Comparison of ENCODE assay signal across 15 mouse cellular contexts in genomic region chr7:19952320-19952986, GRCm38 (mm10). TPM values are rescaled to one million over a fixed set of nuclear protein-coding genes. Genes with fewer than 3 reads are reported as not detected.
A peak's percentile ranks its signal among the peaks of the same experiment; 100 is the strongest.
DNase-seq lines count a peak whose midpoint lies in the region; ATAC-seq lines count a peak whose summit lies in the region.
"Had no signal": no experiment of that assay in that cellular context is flagged by ENCODE, and none has a peak within 500 bp of the region (broad histone marks: within the 10 kb centered on the region; RNA-seq: fewer than 3 reads in every experiment).

No protein-coding gene starts in this region.

- H3K27me3 ChIP-seq in midbrain, embryonic 10.5 days (ENCODE audit: low read depth, poor library complexity, severe bottlenecking) = no peaks in the 10 kb centered on the region
- no peaks in the 10 kb centered on the region for H3K27me3 ChIP-seq in midbrain, embryonic 14.5 days (ENCODE audit: control insufficient read depth, insufficient read depth, low read length)
- H3K27me3 ChIP-seq in stomach, embryonic 16.5 days (ENCODE audit: control insufficient read depth, insufficient read depth, low read length) = no peaks in the 10 kb centered on the region
- H3K27me3 ChIP-seq in limb, embryonic 10.5 days (ENCODE audit: low read depth, poor library complexity, severe bottlenecking) = no peaks in the 10 kb centered on the region
- H3K27me3 ChIP-seq: hindbrain, embryonic 15.5 days had no signal

- peak overlapping the region; percentile 76 for H3K27ac ChIP-seq in midbrain, embryonic 10.5 days (replicated peaks)
- H3K27ac ChIP-seq in midbrain, embryonic 14.5 days (replicated peaks; ENCODE audit: low read depth, low read length) = no peak overlapping the region
- no peak overlapping the region for H3K27ac ChIP-seq in stomach, embryonic 16.5 days (ENCODE audit: low read length)
- H3K27ac ChIP-seq in limb, embryonic 10.5 days = no peak overlapping the region
- H3K27ac ChIP-seq: embryonic facial prominence, embryonic 10.5 days; heart, adult 2 months; hindbrain, embryonic 15.5 days had no signal

- no peak overlapping the region for H3K4me2 ChIP-seq in midbrain, embryonic 14.5 days (ENCODE audit: low read length)
- H3K4me2 ChIP-seq in stomach, embryonic 16.5 days (ENCODE audit: low read depth, low read length) = no peak overlapping the region
- H3K4me2 ChIP-seq: hindbrain, embryonic 15.5 days had no signal

- peak; percentile 74 for DNase-seq in midbrain, embryonic 10.5 days (ENCODE audit: low spot score)
- DNase-seq in midbrain, embryonic 14.5 days = no peak
- DNase-seq in adrenal gland, adult 8-10 months = peak; percentile 48
- DNase-seq in fibroblast of lung, adult 2 months (ENCODE audit: low read depth) = peak; percentile 60
- no peak for DNase-seq in gastrocnemius, postnatal 25 days
- no peak for DNase-seq in limb, embryonic 10.5 days (ENCODE audit: low spot score)
- DNase-seq: heart, adult 2 months; lung, adult 2 months; right cerebral cortex, postnatal 25 days; thymus, adult 2 months had no signal

- no peak for ATAC-seq in midbrain, embryonic 14.5 days (ENCODE audit: low FRiP score, low TSS enrichment)
- peak; percentile 44; the same call in 1 of the 2 replicates for ATAC-seq in stomach, embryonic 16.5 days (ENCODE audit: insufficient read depth, low FRiP score)
- ATAC-seq: forebrain, embryonic 16.5 days had no signal

- H3K4me1 ChIP-seq in midbrain, embryonic 10.5 days = peaks cover 29% of the 10 kb centered on the region
- H3K4me1 ChIP-seq in midbrain, embryonic 14.5 days (ENCODE audit: control insufficient read depth, insufficient read depth, low read length) = no peaks in the 10 kb centered on the region
- peaks cover 10% of the 10 kb centered on the region for H3K4me1 ChIP-seq in stomach, embryonic 16.5 days (ENCODE audit: control insufficient read depth, insufficient read depth, low read length)
- H3K4me1 ChIP-seq in limb, embryonic 10.5 days = peaks cover 23% of the 10 kb centered on the region
- H3K4me1 ChIP-seq: hindbrain, embryonic 15.5 days had no signal

- 50% methylated on average over 10 of the region's 10 CpGs for WGBS in midbrain, embryonic 10.5 days
- 24% methylated on average over 10 of the region's 10 CpGs for WGBS in midbrain, embryonic 14.5 days
- WGBS in stomach, embryonic 16.5 days = 53% methylated on average over 10 of the region's 10 CpGs
- 75% methylated on average over 10 of the region's 10 CpGs for WGBS in limb, embryonic 10.5 days

- no peaks in the 10 kb centered on the region for H3K9me3 ChIP-seq in midbrain, embryonic 10.5 days (replicated peaks)
- H3K9me3 ChIP-seq in midbrain, embryonic 14.5 days (ENCODE audit: control insufficient read depth, low read length) = no peaks in the 10 kb centered on the region
- no peaks in the 10 kb centered on the region for H3K9me3 ChIP-seq in stomach, embryonic 16.5 days (replicated peaks; ENCODE audit: control insufficient read depth, low read length)
- no peaks in the 10 kb centered on the region for H3K9me3 ChIP-seq in limb, embryonic 10.5 days (replicated peaks)
- H3K9me3 ChIP-seq: embryonic facial prominence, embryonic 10.5 days; hindbrain, embryonic 15.5 days had no signal

- H3K9ac ChIP-seq in midbrain, embryonic 14.5 days (replicated peaks; ENCODE audit: low read length) = no peak overlapping the region
- H3K9ac ChIP-seq in stomach, embryonic 16.5 days (ENCODE audit: low read length) = no peak overlapping the region
- H3K9ac ChIP-seq: hindbrain, embryonic 15.5 days had no signal

- no peaks in the 10 kb centered on the region for H3K36me3 ChIP-seq in midbrain, embryonic 10.5 days
- no peaks in the 10 kb centered on the region for H3K36me3 ChIP-seq in midbrain, embryonic 14.5 days (ENCODE audit: control insufficient read depth, insufficient read depth, low read length)
- no peaks in the 10 kb centered on the region for H3K36me3 ChIP-seq in stomach, embryonic 16.5 days (ENCODE audit: control insufficient read depth, insufficient read depth, low read length)
- H3K36me3 ChIP-seq in limb, embryonic 10.5 days = no peaks in the 10 kb centered on the region
- H3K36me3 ChIP-seq: embryonic facial prominence, embryonic 10.5 days; hindbrain, embryonic 15.5 days had no signal

- no peak overlapping the region for H3K4me3 ChIP-seq in midbrain, embryonic 10.5 days
- H3K4me3 ChIP-seq in midbrain, embryonic 14.5 days (replicated peaks; ENCODE audit: low read depth, low read length) = no peak overlapping the region
- H3K4me3 ChIP-seq in stomach, embryonic 16.5 days (replicated peaks; ENCODE audit: low read length) = no peak overlapping the region
- H3K4me3 ChIP-seq in limb, embryonic 10.5 days = no peak overlapping the region
- H3K4me3 ChIP-seq: embryonic facial prominence, embryonic 10.5 days; heart, adult 2 months; hindbrain, embryonic 15.5 days had no signal

RNA-seq across cellular contexts. Expression of gene Igsf23, which starts 1.9 kb away (rescaled TPM):
- 0.54 TPM in 1 of 2 replicates, not detected in the other for polyA plus RNA-seq in midbrain, embryonic 10.5 days (2016; fragmentation: Nextera tagmentation; extraction: Ambion mirVana)
- polyA plus RNA-seq in midbrain, embryonic 14.5 days (2014; fragmentation: Nextera tagmentation; extraction: Ambion mirVana) = not detected in 2 replicates
- not detected for total RNA-seq in adrenal gland, adult 8-10 months (2022)
- 3.1 and 3.8 TPM in 2 replicates for polyA plus RNA-seq in stomach, embryonic 16.5 days (2015; fragmentation: Nextera tagmentation; extraction: Ambion mirVana)
- total RNA-seq in gastrocnemius, postnatal 25 days (2021) = not detected
- 0.21 and 0.24 TPM in 2 replicates for polyA plus RNA-seq in limb, embryonic 10.5 days (2016; fragmentation: Nextera tagmentation; extraction: Ambion mirVana)
- total RNA-seq: monocyte, adult 5-6 weeks had no signal
- polyA plus RNA-seq: embryonic facial prominence, embryonic 10.5 days; forebrain, embryonic 16.5 days; hindbrain, embryonic 15.5 days had no signal

RNA-seq across cellular contexts. Expression of gene Ceacam20, which starts 12.8 kb away (rescaled TPM):
- not detected in 2 replicates for polyA plus RNA-seq in midbrain, embryonic 10.5 days (2016; fragmentation: Nextera tagmentation; extraction: Ambion mirVana)
- not detected in 2 replicates for polyA plus RNA-seq in midbrain, embryonic 14.5 days (2014; fragmentation: Nextera tagmentation; extraction: Ambion mirVana)
- not detected for total RNA-seq in adrenal gland, adult 8-10 months (2022)
- polyA plus RNA-seq in stomach, embryonic 16.5 days (2015; fragmentation: Nextera tagmentation; extraction: Ambion mirVana) = 0.27 and 0.39 TPM in 2 replicates
- not detected for total RNA-seq in gastrocnemius, postnatal 25 days (2021)
- polyA plus RNA-seq in limb, embryonic 10.5 days (2016; fragmentation: Nextera tagmentation; extraction: Ambion mirVana) = not detected in 2 replicates
- total RNA-seq: heart, adult 2 months; monocyte, adult 5-6 weeks had no signal
- polyA plus RNA-seq: embryonic facial prominence, embryonic 10.5 days; forebrain, embryonic 16.5 days; heart, adult 2 months; hindbrain, embryonic 15.5 days had no signal

RNA-seq across cellular contexts. Expression of gene Pvr, which starts 31.5 kb away (rescaled TPM):
- polyA plus RNA-seq in midbrain, embryonic 10.5 days (2016; fragmentation: Nextera tagmentation; extraction: Ambion mirVana) = 7.4 and 7.5 TPM in 2 replicates
- polyA plus RNA-seq in midbrain, embryonic 14.5 days (2014; fragmentation: Nextera tagmentation; extraction: Ambion mirVana) = 4.9 and 8.2 TPM in 2 replicates
- total RNA-seq in adrenal gland, adult 8-10 months (2022) = 10 to 100 TPM; 20.6 to 34.2 (median 24.5) TPM
- 13.3 and 15.8 TPM in 2 replicates for polyA plus RNA-seq in stomach, embryonic 16.5 days (2015; fragmentation: Nextera tagmentation; extraction: Ambion mirVana)
- total RNA-seq in gastrocnemius, postnatal 25 days (2021) = 1 to 10 TPM; 5.6 to 6.1 TPM
- polyA plus RNA-seq in limb, embryonic 10.5 days (2016; fragmentation: Nextera tagmentation; extraction: Ambion mirVana) = 6.2 TPM in 2 replicates

RNA-seq across cellular contexts. Expression of gene Nlrp9b, which starts 38.8 kb away (rescaled TPM):
- polyA plus RNA-seq in midbrain, embryonic 10.5 days (2016; fragmentation: Nextera tagmentation; extraction: Ambion mirVana) = not detected in 2 replicates
- not detected in 2 replicates for polyA plus RNA-seq in midbrain, embryonic 14.5 days (2014; fragmentation: Nextera tagmentation; extraction: Ambion mirVana)
- not detected for total RNA-seq in adrenal gland, adult 8-10 months (2022)
- not detected in 2 replicates for polyA plus RNA-seq in stomach, embryonic 16.5 days (2015; fragmentation: Nextera tagmentation; extraction: Ambion mirVana)
- not detected for total RNA-seq in gastrocnemius, postnatal 25 days (2021)
- polyA plus RNA-seq in limb, embryonic 10.5 days (2016; fragmentation: Nextera tagmentation; extraction: Ambion mirVana) = not detected in 2 replicates
- total RNA-seq: heart, adult 2 months; monocyte, adult 5-6 weeks had no signal
- polyA plus RNA-seq: embryonic facial prominence, embryonic 10.5 days; forebrain, embryonic 16.5 days; heart, adult 2 months; hindbrain, embryonic 15.5 days; lung, adult 2 months had no signal

Comparison
In these comparisons a context has a peak if more than half of its experiments do, and no peak if none do; other contexts are left out.
1. DNase-seq: peak in midbrain, embryonic 10.5 days (single experiment), adrenal gland, adult 8-10 months (single experiment) and fibroblast of lung, adult 2 months (single experiment); none in midbrain, embryonic 14.5 days (single experiment), gastrocnemius, postnatal 25 days (single experiment) and limb, embryonic 10.5 days (single experiment).